Mouse (Mus musculus): ENCODE data around the gene Fbxo7. TPM values are rescaled to one million over a fixed set of nuclear protein-coding genes. Genes with fewer than 3 reads are reported as not detected.

Fbxo7 gene
- polyA plus RNA-seq, 1 experiment from 2014 or later = 25.5 TPM

DNA sequence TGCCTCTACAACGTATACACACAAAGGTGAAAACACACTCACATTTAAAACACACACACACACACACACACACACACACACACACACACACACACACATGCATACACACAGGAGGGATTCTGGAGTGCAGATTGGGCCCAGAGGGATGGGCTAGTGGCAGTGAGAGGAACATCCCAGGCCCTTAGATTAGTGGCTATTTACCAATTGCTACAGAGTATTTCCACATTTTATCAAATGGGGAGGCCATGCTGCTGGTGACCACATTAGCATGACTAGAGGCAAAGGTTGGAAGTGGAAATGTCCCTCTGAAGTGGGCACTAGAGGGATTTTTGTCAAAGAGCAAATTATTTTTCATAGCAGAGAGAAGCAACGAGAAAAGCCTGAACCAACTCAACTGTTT, 12.1 kb upstream of the Fbxo7 start:
- H3K4me1 ChIP-seq (ENCODE audit: control insufficient read depth, insufficient read depth, low read length) = no peaks in the 10 kb centered on the region
- H3K4me3 ChIP-seq (ENCODE audit: low read depth, low read length) = no peak overlapping the region
- H3K27ac ChIP-seq (ENCODE audit: low read depth, low read length) = no peak overlapping the region
- H3K9me3 ChIP-seq (replicated peaks; ENCODE audit: control insufficient read depth, low read length) = no peaks in the 10 kb centered on the region
- H3K4me2 ChIP-seq = no peak overlapping the region
- ATAC-seq (replicated peaks; ENCODE audit: insufficient number of reproducible peaks, low FRiP score, low TSS enrichment) = no peak
- no peak overlapping the region for H3K9ac ChIP-seq (ENCODE audit: low read depth, low read length)
- H3K27me3 ChIP-seq (ENCODE audit: control insufficient read depth, insufficient read depth, low read length) = no peaks in the 10 kb centered on the region
- 72% methylated on average over 2 of the region's 2 CpGs for WGBS (ENCODE audit: insufficient replicate concordance)
- H3K36me3 ChIP-seq (ENCODE audit: control insufficient read depth, insufficient read depth, low read length) = no peaks in the 10 kb centered on the region

DNA sequence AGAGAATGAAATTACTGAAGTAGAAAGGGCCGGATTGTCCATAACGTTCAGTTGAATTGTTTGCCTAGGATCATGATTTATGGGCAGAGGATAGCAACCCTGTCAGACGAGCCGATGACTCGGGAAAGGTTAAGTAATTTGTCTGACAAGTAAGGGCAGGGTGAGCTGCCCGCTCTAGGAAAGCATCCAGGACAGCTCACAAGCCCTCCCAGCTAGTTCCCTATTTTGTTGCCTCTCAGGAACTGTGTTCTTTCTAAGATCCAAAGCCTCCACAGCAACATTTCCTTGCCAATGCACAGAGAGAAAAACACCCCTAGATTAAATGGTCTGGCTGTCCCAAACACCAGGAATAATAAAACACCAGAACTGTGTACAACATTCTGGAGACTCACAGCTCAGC, 11.1 kb upstream of the Fbxo7 start:
- no peak for ATAC-seq (replicated peaks; ENCODE audit: insufficient number of reproducible peaks, low FRiP score, low TSS enrichment)
- Histone ChIP-seq H3K9me3 (replicated peaks; ENCODE audit: control insufficient read depth, low read length) (no peaks in the 10 kb centered on the region), H3K9ac (ENCODE audit: low read depth, low read length) (no peak overlapping the region), H3K27ac (ENCODE audit: low read depth, low read length) (no peak overlapping the region), H3K4me3 (ENCODE audit: low read depth, low read length) (no peak overlapping the region), H3K4me2 (no peak overlapping the region), H3K27me3 (ENCODE audit: control insufficient read depth, insufficient read depth, low read length) (no peaks in the 10 kb centered on the region), H3K36me3 (ENCODE audit: control insufficient read depth, insufficient read depth, low read length) (no peaks in the 10 kb centered on the region), H3K4me1 (ENCODE audit: control insufficient read depth, insufficient read depth, low read length) (no peaks in the 10 kb centered on the region)
- whole genome bisulfite sequencing (ENCODE audit: insufficient replicate concordance) = 68% methylated on average over 6 of the region's 6 CpGs

- WGBS (ENCODE audit: insufficient replicate concordance) = 70% methylated on average over 2 of the region's 2 CpGs
- Histone ChIP-seq H3K36me3 (ENCODE audit: control insufficient read depth, insufficient read depth, low read length) (no peaks in the 10 kb centered on the region), H3K4me3 (ENCODE audit: low read depth, low read length) (no peak overlapping the region), H3K9ac (ENCODE audit: low read depth, low read length) (no peak overlapping the region), H3K4me1 (ENCODE audit: control insufficient read depth, insufficient read depth, low read length) (no peaks in the 10 kb centered on the region), H3K9me3 (replicated peaks; ENCODE audit: control insufficient read depth, low read length) (no peaks in the 10 kb centered on the region), H3K27ac (ENCODE audit: low read depth, low read length) (no peak overlapping the region), H3K4me2 (no peak overlapping the region), H3K27me3 (ENCODE audit: control insufficient read depth, insufficient read depth, low read length) (no peaks in the 10 kb centered on the region)
- ATAC-seq (replicated peaks; ENCODE audit: insufficient number of reproducible peaks, low FRiP score, low TSS enrichment) = no peak
Measured at GRCm38 (mm10) chr10:86011172-86011571, 10.6 kb upstream of the Fbxo7 start.

GRCm38 (mm10) chr10:86011781-86012180, 10.0 kb upstream of the Fbxo7 start, which contains the start of gene Bpifc:
Bpifc (minus strand) TSS chr10:86011895.
- 86% methylated on average over 2 of the region's 2 CpGs for WGBS (ENCODE audit: insufficient replicate concordance)
- H3K9ac ChIP-seq (ENCODE audit: low read depth, low read length) = no peak within 1 kb of the TSS
- no peak within 1 kb of the TSS for H3K4me2 ChIP-seq
- no peaks in the 10 kb centered on the region for H3K27me3 ChIP-seq (ENCODE audit: control insufficient read depth, insufficient read depth, low read length)
- no peaks in the 10 kb centered on the region for H3K4me1 ChIP-seq (ENCODE audit: control insufficient read depth, insufficient read depth, low read length)
- H3K27ac ChIP-seq (ENCODE audit: low read depth, low read length) = no peak within 1 kb of the TSS
- no peaks in the 10 kb centered on the region for H3K36me3 ChIP-seq (ENCODE audit: control insufficient read depth, insufficient read depth, low read length)
- no peak for ATAC-seq (replicated peaks; ENCODE audit: insufficient number of reproducible peaks, low FRiP score, low TSS enrichment)
- no peak within 1 kb of the TSS for H3K4me3 ChIP-seq (ENCODE audit: low read depth, low read length)
- no peaks in the 10 kb centered on the region for H3K9me3 ChIP-seq (replicated peaks; ENCODE audit: control insufficient read depth, low read length)

- Histone ChIP-seq H3K27ac (ENCODE audit: low read depth, low read length) (no peak overlapping the region), H3K4me3 (ENCODE audit: low read depth, low read length) (no peak overlapping the region), H3K4me1 (ENCODE audit: control insufficient read depth, insufficient read depth, low read length) (no peaks in the 10 kb centered on the region; the same call in 1 of the 2 replicates), H3K27me3 (ENCODE audit: control insufficient read depth, insufficient read depth, low read length) (0 out of 2 replicates have a peak, but pooled peaks cover 5% of the 10 kb centered on the region), H3K36me3 (ENCODE audit: control insufficient read depth, insufficient read depth, low read length) (no peaks in the 10 kb centered on the region), H3K9ac (ENCODE audit: low read depth, low read length) (no peak overlapping the region), H3K4me2 (no peak overlapping the region), H3K9me3 (replicated peaks; ENCODE audit: control insufficient read depth, low read length) (no peaks in the 10 kb centered on the region)
- 80% methylated on average over 7 of the region's 7 CpGs for WGBS (ENCODE audit: insufficient replicate concordance)
- no peak for ATAC-seq (replicated peaks; ENCODE audit: insufficient number of reproducible peaks, low FRiP score, low TSS enrichment)
Measured at GRCm38 (mm10) chr10:86017781-86018180, 4.0 kb upstream of the Fbxo7 start.

- ATAC-seq (replicated peaks; ENCODE audit: insufficient number of reproducible peaks, low FRiP score, low TSS enrichment) = no peak
- WGBS (ENCODE audit: insufficient replicate concordance) = 37% methylated on average over 5 of the region's 5 CpGs
- Histone ChIP-seq H3K27me3 (ENCODE audit: control insufficient read depth, insufficient read depth, low read length) (0 out of 2 replicates have a peak, but pooled peaks cover 5% of the 10 kb centered on the region), H3K27ac (ENCODE audit: low read depth, low read length) (no peak overlapping the region), H3K4me2 (no peak overlapping the region), H3K9ac (ENCODE audit: low read depth, low read length) (no peak overlapping the region), H3K36me3 (ENCODE audit: control insufficient read depth, insufficient read depth, low read length) (no peaks in the 10 kb centered on the region), H3K9me3 (replicated peaks; ENCODE audit: control insufficient read depth, low read length) (no peaks in the 10 kb centered on the region), H3K4me3 (ENCODE audit: low read depth, low read length) (no peak overlapping the region), H3K4me1 (ENCODE audit: control insufficient read depth, insufficient read depth, low read length) (no peaks in the 10 kb centered on the region; the same call in 1 of the 2 replicates)
Measured at GRCm38 (mm10) chr10:86018813-86019212, 3.0 kb upstream of the Fbxo7 start.

- H3K4me2 ChIP-seq = peak overlapping the region; percentile 56
- peak; percentile 43; the same call in 1 of the 2 replicates for ATAC-seq (replicated peaks; ENCODE audit: insufficient number of reproducible peaks, low FRiP score, low TSS enrichment)
- H3K4me3 ChIP-seq (ENCODE audit: low read depth, low read length) = peak overlapping the region; percentile 87
- H3K9me3 ChIP-seq (replicated peaks; ENCODE audit: control insufficient read depth, low read length) = no peaks in the 10 kb centered on the region
- 2% methylated on average over 3 of the region's 3 CpGs for WGBS (ENCODE audit: insufficient replicate concordance)
- 0 out of 2 replicates have a peak overlapping the region, but pooled peaks have one; percentile 49 for H3K9ac ChIP-seq (ENCODE audit: low read depth, low read length)
- H3K4me1 ChIP-seq (ENCODE audit: control insufficient read depth, insufficient read depth, low read length) = no peaks in the 10 kb centered on the region; the same call in 1 of the 2 replicates
- no peaks in the 10 kb centered on the region; the same call in 1 of the 2 replicates for H3K36me3 ChIP-seq (ENCODE audit: control insufficient read depth, insufficient read depth, low read length)
- H3K27me3 ChIP-seq (ENCODE audit: control insufficient read depth, insufficient read depth, low read length) = 0 out of 2 replicates have a peak, but pooled peaks cover 5% of the 10 kb centered on the region
- H3K27ac ChIP-seq (ENCODE audit: low read depth, low read length) = no peak overlapping the region
Measured at GRCm38 (mm10) chr10:86021408-86021748, 394 bp upstream of the Fbxo7 start.

GRCm38 (mm10) chr10:86022474-86022816, 673 bp downstream of the Fbxo7 start:
- peak overlapping the region; percentile 91 for H3K27ac ChIP-seq (ENCODE audit: low read depth, low read length)
- WGBS (ENCODE audit: insufficient replicate concordance) = 6% methylated on average over 6 of the region's 6 CpGs
- no peak; the same call in 1 of the 2 replicates for ATAC-seq (replicated peaks; ENCODE audit: insufficient number of reproducible peaks, low FRiP score, low TSS enrichment)
- peak overlapping the region; percentile 94 for H3K9ac ChIP-seq (ENCODE audit: low read depth, low read length)
- peak overlapping the region; percentile 72 for H3K4me2 ChIP-seq
- H3K4me3 ChIP-seq (ENCODE audit: low read depth, low read length) = peak overlapping the region; percentile 87
- H3K9me3 ChIP-seq (replicated peaks; ENCODE audit: control insufficient read depth, low read length) = no peaks in the 10 kb centered on the region
- no peaks in the 10 kb centered on the region; the same call in 1 of the 2 replicates for H3K36me3 ChIP-seq (ENCODE audit: control insufficient read depth, insufficient read depth, low read length)
- H3K4me1 ChIP-seq (ENCODE audit: control insufficient read depth, insufficient read depth, low read length) = no peaks in the 10 kb centered on the region; the same call in 1 of the 2 replicates
- H3K27me3 ChIP-seq (ENCODE audit: control insufficient read depth, insufficient read depth, low read length) = 0 out of 2 replicates have a peak, but pooled peaks cover 5% of the 10 kb centered on the region

GRCm38 (mm10) chr10:86023149-86023548, 1.4 kb downstream of the Fbxo7 start:
- peak overlapping the region; percentile 72 for H3K4me2 ChIP-seq
- no peaks in the 10 kb centered on the region for H3K9me3 ChIP-seq (replicated peaks; ENCODE audit: control insufficient read depth, low read length)
- 0 out of 2 replicates have a peak, but pooled peaks cover 2% of the 10 kb centered on the region for H3K27me3 ChIP-seq (ENCODE audit: control insufficient read depth, insufficient read depth, low read length)
- ATAC-seq (replicated peaks; ENCODE audit: insufficient number of reproducible peaks, low FRiP score, low TSS enrichment) = no peak
- H3K4me3 ChIP-seq (ENCODE audit: low read depth, low read length) = peak overlapping the region; percentile 87
- H3K9ac ChIP-seq (ENCODE audit: low read depth, low read length) = no peak overlapping the region
- no peaks in the 10 kb centered on the region; the same call in 1 of the 2 replicates for H3K36me3 ChIP-seq (ENCODE audit: control insufficient read depth, insufficient read depth, low read length)
- no peaks in the 10 kb centered on the region; the same call in 1 of the 2 replicates for H3K4me1 ChIP-seq (ENCODE audit: control insufficient read depth, insufficient read depth, low read length)
- no peak overlapping the region for H3K27ac ChIP-seq (ENCODE audit: low read depth, low read length)

All from heart, embryonic 11.5 days (tissue).